Mouse (Mus musculus): ENCODE results near the gene Lrig2.
A peak's percentile ranks its signal among the peaks of the same experiment; 100 is the strongest.

Gene Lrig2

GRCm38 (mm10) chr3:104372374-104372773 is 139.3 kb downstream of the Lrig2 start:
- DNase-seq (ENCODE audit: low spot score in 2 of 2), result peak; percentile 60 to 70

- no peak for DNase-seq (ENCODE audit: low spot score in 2 of 2)
Measured at GRCm38 (mm10) chr3:104367912-104368311, 143.8 kb downstream of the Lrig2 start.

GRCm38 (mm10) chr3:104361814-104362213 is 149.9 kb downstream of the Lrig2 start:
- no peak for DNase-seq (ENCODE audit: low spot score in 2 of 2)

- peak; percentile 17 to 31 for DNase-seq (ENCODE audit: low spot score in 2 of 2)
Measured at GRCm38 (mm10) chr3:104360325-104360724, 151.4 kb downstream of the Lrig2 start.

GRCm38 (mm10) chr3:104359225-104360135 is 152.2 kb downstream of the Lrig2 start:
- DNase-seq (ENCODE audit: low spot score in 2 of 2), result no peak

- DNase-seq (ENCODE audit: low spot score in 2 of 2), result no peak
Measured at GRCm38 (mm10) chr3:104358747-104359146, 153.0 kb downstream of the Lrig2 start.

GRCm38 (mm10) chr3:104356106-104356505 is 155.6 kb downstream of the Lrig2 start:
- no peak for DNase-seq (ENCODE audit: low spot score in 2 of 2)

GRCm38 (mm10) chr3:104353884-104354283 is 157.8 kb downstream of the Lrig2 start:
- DNase-seq (ENCODE audit: low spot score in 2 of 2), result no peak

GRCm38 (mm10) chr3:104352358-104353060 is 159.2 kb downstream of the Lrig2 start:
- peak; percentile 25 to 30 for DNase-seq (ENCODE audit: low spot score in 2 of 2)

GRCm38 (mm10) chr3:104350253-104350945 is 161.3 kb downstream of the Lrig2 start:
- DNase-seq (ENCODE audit: low spot score in 2 of 2), result no peak

GRCm38 (mm10) chr3:104349847-104350228 is 161.9 kb downstream of the Lrig2 start:
- no peak for DNase-seq (ENCODE audit: low spot score in 2 of 2)

GRCm38 (mm10) chr3:104349203-104349846 is 162.4 kb downstream of the Lrig2 start:
- no peak for DNase-seq (ENCODE audit: low spot score in 2 of 2)
